Mouse (Mus musculus) A20 (cell line): ENCODE data around the gene Ica1.

Experiments used
- DNase-seq: peaks from one replicate; pipeline ENCODE4 v3.0.0-alpha.2; 2011; ENCODE audit warnings: low read depth, low spot score

Ica1 gene

GRCm38 (mm10) chr6:8691199-8691975 is 86.9 kb downstream of the Ica1 start:
- peak; percentile 79 for DNase-seq

GRCm38 (mm10) chr6:8690441-8690840 is 87.8 kb downstream of the Ica1 start:
- DNase-seq = peak; percentile 17

- DNase-seq = peak; percentile 87
Observed at GRCm38 (mm10) chr6:8686678-8687580, 91.4 kb downstream of the Ica1 start.

- DNase-seq = no peak
Observed at GRCm38 (mm10) chr6:8683379-8683778, 94.9 kb downstream of the Ica1 start.

- peak; percentile 64 for DNase-seq
Observed at GRCm38 (mm10) chr6:8680931-8681330, 97.4 kb downstream of the Ica1 start.

GRCm38 (mm10) chr6:8673013-8673412 is 105.3 kb downstream of the Ica1 start:
- no peak for DNase-seq

GRCm38 (mm10) chr6:8669343-8669742 is 108.9 kb downstream of the Ica1 start:
- DNase-seq = no peak

- no peak for DNase-seq
Observed at GRCm38 (mm10) chr6:8668013-8668811, 110.1 kb downstream of the Ica1 start.

- DNase-seq = no peak
Observed at GRCm38 (mm10) chr6:8665786-8666185, 112.5 kb downstream of the Ica1 start.

- no peak for DNase-seq
Observed at GRCm38 (mm10) chr6:8664956-8665355, 113.3 kb downstream of the Ica1 start.

GRCm38 (mm10) chr6:8663092-8663740 is 115.1 kb downstream of the Ica1 start:
- DNase-seq = no peak

- DNase-seq = no peak
Observed at GRCm38 (mm10) chr6:8661404-8661803, 116.9 kb downstream of the Ica1 start.

- DNase-seq = no peak
Observed at GRCm38 (mm10) chr6:8660076-8660475, 118.2 kb downstream of the Ica1 start.

- no peak for DNase-seq
Observed at GRCm38 (mm10) chr6:8659194-8659959, 118.9 kb downstream of the Ica1 start.

GRCm38 (mm10) chr6:8658431-8658830 is 119.9 kb downstream of the Ica1 start:
- DNase-seq = no peak

GRCm38 (mm10) chr6:8657459-8657858 is 120.8 kb downstream of the Ica1 start:
- no peak for DNase-seq

GRCm38 (mm10) chr6:8655454-8655853 is 122.8 kb downstream of the Ica1 start:
- DNase-seq = no peak

- no peak for DNase-seq
Observed at GRCm38 (mm10) chr6:8650413-8650812, 127.9 kb downstream of the Ica1 start.

GRCm38 (mm10) chr6:8649295-8649865 is 128.9 kb downstream of the Ica1 start:
- peak; percentile 11 for DNase-seq
